Mouse (Mus musculus) hindbrain, embryonic 14.5 days (tissue): Measurements from ENCODE around the gene Dpysl4. TPM values are rescaled to one million over a fixed set of nuclear protein-coding genes. Genes with fewer than 3 reads are reported as not detected.

Source experiments
- ATAC-seq: fragments of 200-750 bp; cut with Nextera tagmentation; 2 replicates; pipeline ENCODE4 v1.8.0; 2017; ENCODE audit warnings: moderate number of reproducible peaks, mild to moderate bottlenecking, moderate TSS enrichment, moderate library complexity; ENCODE audit not compliant: low FRiP score
- DNase-seq: peaks from one replicate; pipeline ENCODE4 v3.0.0-alpha.2; 2015; ENCODE audit warnings: low spot score
- H3K27ac ChIP-seq: fragments of 300-500 bp; sonication (generic); 2 replicates; pipeline ENCODE4 v1.5.1; 2014; ENCODE audit warnings: mild to moderate bottlenecking, moderate library complexity
- H3K27me3 ChIP-seq: fragments of 300-500 bp; sonication (generic); 2 replicates; pipeline ENCODE4 v1.6.1; 2014; ENCODE audit warnings: mild to moderate bottlenecking, low read length, mixed read lengths; ENCODE audit not compliant: control insufficient read depth, insufficient read depth
- H3K36me3 ChIP-seq: fragments of 300-500 bp; sonication (generic); replicated peaks from 2 replicates; pipeline ENCODE4 v1.6.1; 2014; ENCODE audit not compliant: control insufficient read depth, insufficient read depth
- H3K4me1 ChIP-seq: fragments of 300-500 bp; sonication (generic); replicated peaks from 2 replicates; pipeline ENCODE4 v1.6.1; 2014; ENCODE audit warnings: antibody characterized with exemption, low read length, mixed read lengths; ENCODE audit not compliant: control insufficient read depth, insufficient read depth
- H3K4me2 ChIP-seq: fragments of 300-500 bp; sonication (generic); replicated peaks from 2 replicates; pipeline ENCODE4 v1.6.1; 2014; ENCODE audit warnings: mild to moderate bottlenecking, moderate library complexity
- H3K4me3 ChIP-seq: fragments of 300-500 bp; sonication (generic); replicated peaks from 2 replicates; pipeline ENCODE4 v1.5.1; 2014; ENCODE audit warnings: mild to moderate bottlenecking, low read length
- H3K9ac ChIP-seq: fragments of 300-500 bp; sonication (generic); 2 replicates; pipeline ENCODE4 v1.6.1; 2014
- H3K9me3 ChIP-seq: fragments of 300-500 bp; sonication (generic); 2 replicates; pipeline ENCODE4 v1.6.1; 2016; ENCODE audit warnings: low read length; ENCODE audit not compliant: control insufficient read depth
- WGBS: fragments of 180-500 bp; shearing (Covaris S2); extraction: QIAGEN DNeasy Blood & Tissue Kit; methylation state at CpG from one replicate; pipeline ENCODE4 v1.1.7; 2014; 5-methylcytosine and 5-hydroxymethylcytosine counted together
- polyA plus RNA-seq: library from polyadenylated mRNA; unstranded; fragments of >200 nt; fragmentation: Nextera tagmentation; extraction: Ambion mirVana; gene quantifications from 2 replicates; pipeline ENCODE4 v1.2.1, GENCODE M21; 2014

The Dpysl4 gene
- polyA plus RNA-seq, 1 experiment from 2014 or later: 216 TPM

- ATAC-seq: no peak
- Histone ChIP-seq H3K4me1 (peaks cover 15% of the 10 kb centered on the region), H3K4me2 (no peak overlapping the region), H3K27ac (no peak overlapping the region), H3K36me3 (no peaks in the 10 kb centered on the region), H3K27me3 (no peaks in the 10 kb centered on the region), H3K9me3 (no peaks in the 10 kb centered on the region), H3K9ac (no peak overlapping the region), H3K4me3 (no peak overlapping the region)
- no peak for DNase-seq
- WGBS: 37% methylated on average over 5 of the region's 5 CpGs
Measured at GRCm38 (mm10) chr7:139081158-139081557, 4.6 kb upstream of the Dpysl4 start.

DNA sequence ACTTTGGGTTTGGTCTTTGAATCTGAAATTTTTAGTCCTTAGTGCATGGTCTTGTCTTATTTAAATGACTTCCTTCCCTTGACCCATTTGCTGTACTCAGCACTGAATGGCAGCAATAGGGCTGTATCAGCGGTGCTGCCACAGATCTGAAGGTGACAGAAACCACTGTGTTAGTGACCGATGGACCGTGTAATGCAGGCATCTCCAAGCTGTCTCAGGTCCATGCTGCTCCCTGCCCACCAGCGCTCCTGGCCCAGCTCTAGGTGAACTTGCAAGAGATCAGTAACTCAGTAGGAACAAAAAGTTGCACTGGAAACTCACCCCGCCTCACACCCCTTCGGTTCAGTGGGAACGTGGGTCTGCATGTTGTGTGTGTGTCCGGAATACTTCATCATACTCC is 3.5 kb upstream of the Dpysl4 start:
- H3K27me3 ChIP-seq: no peaks in the 10 kb centered on the region
- WGBS: 57% methylated on average over 8 of the region's 8 CpGs
- no peaks in the 10 kb centered on the region for H3K36me3 ChIP-seq
- no peak overlapping the region for H3K27ac ChIP-seq
- H3K4me1 ChIP-seq: peaks cover 12% of the 10 kb centered on the region
- H3K9ac ChIP-seq: no peak overlapping the region
- no peaks in the 10 kb centered on the region for H3K9me3 ChIP-seq
- ATAC-seq (no peak), DNase-seq (no peak)
- no peak overlapping the region for H3K4me2 ChIP-seq
- H3K4me3 ChIP-seq: no peak overlapping the region

DNA sequence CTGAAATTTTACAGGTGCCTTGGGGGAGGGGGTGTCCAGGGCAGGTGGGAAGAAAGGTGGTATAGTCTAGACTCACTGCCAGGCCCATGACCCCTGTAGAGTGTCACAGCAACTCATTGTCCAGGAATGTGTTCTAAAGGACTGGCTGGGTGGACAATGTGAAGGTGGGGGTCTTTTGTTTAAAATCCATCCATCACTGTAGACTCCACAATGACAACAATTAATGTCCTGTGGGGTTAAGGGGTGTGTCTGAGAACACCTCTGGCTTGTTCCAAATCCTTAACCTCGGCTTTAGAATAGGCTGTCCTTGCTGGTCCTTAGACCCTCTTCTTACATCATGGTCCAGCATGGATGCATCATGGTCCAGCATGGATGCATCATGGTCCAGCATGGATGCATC is 1.5 kb upstream of the Dpysl4 start:
- no peaks in the 10 kb centered on the region; the same call in 1 of the 2 replicates for H3K36me3 ChIP-seq
- H3K27ac ChIP-seq: no peak overlapping the region
- H3K4me1 ChIP-seq: peaks cover 28% of the 10 kb centered on the region
- ATAC-seq (no peak), DNase-seq (no peak)
- H3K4me3 ChIP-seq: no peak overlapping the region
- H3K4me2 ChIP-seq: no peak overlapping the region
- no peak overlapping the region for H3K9ac ChIP-seq
- H3K9me3 ChIP-seq: no peaks in the 10 kb centered on the region
- no peaks in the 10 kb centered on the region for H3K27me3 ChIP-seq
- WGBS: 32% methylated on average over 1 of the region's 1 CpGs

GRCm38 (mm10) chr7:139086195-139087158 is 676 bp downstream of the Dpysl4 start:
- ATAC-seq: peak; percentile 5; the same call in 1 of the 2 replicates
- Histone ChIP-seq H3K9ac (peak overlapping the region; percentile 99), H3K4me3 (peak overlapping the region; percentile 87), H3K27ac (peak overlapping the region; percentile 85), H3K27me3 (no peaks in the 10 kb centered on the region), H3K9me3 (no peaks in the 10 kb centered on the region), H3K4me1 (peaks cover 37% of the 10 kb centered on the region), H3K36me3 (peaks cover 21% of the 10 kb centered on the region), H3K4me2 (peak overlapping the region; percentile 64)
- DNase-seq: no peak
- 1% methylated on average over 61 of the region's 61 CpGs for WGBS

DNA sequence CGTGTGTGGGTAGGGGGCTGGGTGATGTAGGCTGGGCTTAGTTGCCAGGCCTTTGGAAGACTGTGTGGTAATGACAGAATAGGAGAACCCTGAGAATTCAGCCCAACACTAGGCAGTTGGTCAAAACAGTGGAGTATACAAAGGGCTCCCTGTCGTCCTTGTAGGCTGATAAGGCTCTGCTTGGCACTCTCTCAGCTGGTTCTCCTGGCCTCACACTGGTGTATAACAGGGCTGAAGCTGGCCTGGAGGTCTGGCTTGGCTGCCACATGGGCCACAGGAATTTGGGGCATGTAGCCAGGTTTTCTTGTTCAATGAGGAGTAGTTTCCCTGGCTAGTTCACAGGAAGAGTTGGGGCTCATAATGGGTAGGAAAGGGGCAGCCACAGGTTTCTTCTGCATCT is 2.0 kb downstream of the Dpysl4 start:
- Histone ChIP-seq H3K36me3 (peaks cover 34% of the 10 kb centered on the region), H3K9me3 (no peaks in the 10 kb centered on the region), H3K4me1 (peaks cover 37% of the 10 kb centered on the region), H3K4me3 (peak overlapping the region; percentile 87), H3K4me2 (peak overlapping the region; percentile 64), H3K27me3 (no peaks in the 10 kb centered on the region), H3K27ac (peak overlapping the region; percentile 40; the same call in 1 of the 2 replicates), H3K9ac (peak overlapping the region; percentile 99)
- DNase-seq (no peak), ATAC-seq (no peak)
- WGBS: 61% methylated on average over 2 of the region's 2 CpGs

GRCm38 (mm10) chr7:139089892-139090874 is 4.4 kb downstream of the Dpysl4 start:
- 63% methylated on average over 12 of the region's 12 CpGs for WGBS
- Histone ChIP-seq H3K4me1 (peaks cover 37% of the 10 kb centered on the region), H3K4me3 (no peak overlapping the region), H3K27me3 (no peaks in the 10 kb centered on the region), H3K9ac (no peak overlapping the region), H3K4me2 (no peak overlapping the region), H3K9me3 (no peaks in the 10 kb centered on the region), H3K27ac (no peak overlapping the region), H3K36me3 (peaks cover 58% of the 10 kb centered on the region)
- DNase-seq: no peak
- no peak for ATAC-seq

DNA sequence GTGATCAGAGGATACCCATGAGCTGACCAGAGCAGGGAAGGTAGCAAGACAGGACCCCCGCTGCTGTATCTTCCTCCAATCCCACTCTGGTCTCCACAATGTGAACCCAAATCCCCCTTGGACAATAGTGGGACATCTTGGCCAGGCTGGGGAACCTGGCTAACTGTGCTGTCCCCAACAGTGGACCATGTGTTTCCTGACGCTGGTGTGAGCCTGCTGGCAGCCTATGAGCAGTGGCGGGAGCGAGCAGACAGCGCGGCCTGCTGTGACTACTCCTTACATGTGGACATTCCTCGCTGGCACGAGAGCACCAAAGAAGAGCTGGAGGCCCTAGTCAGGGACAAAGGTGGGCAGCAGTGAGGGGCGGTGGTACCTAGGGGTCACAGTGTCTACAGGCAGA is 5.9 kb downstream of the Dpysl4 start:
- no peak overlapping the region for H3K9ac ChIP-seq
- DNase-seq: no peak
- no peak overlapping the region for H3K4me2 ChIP-seq
- no peak for ATAC-seq
- peaks cover 73% of the 10 kb centered on the region for H3K36me3 ChIP-seq
- peaks cover 33% of the 10 kb centered on the region for H3K4me1 ChIP-seq
- no peak overlapping the region for H3K27ac ChIP-seq
- no peak overlapping the region for H3K4me3 ChIP-seq
- WGBS: 90% methylated on average over 9 of the region's 9 CpGs
- no peaks in the 10 kb centered on the region for H3K27me3 ChIP-seq
- no peaks in the 10 kb centered on the region for H3K9me3 ChIP-seq

GRCm38 (mm10) chr7:139092676-139093075 is 6.9 kb downstream of the Dpysl4 start:
- Histone ChIP-seq H3K9me3 (no peaks in the 10 kb centered on the region), H3K27ac (no peak overlapping the region), H3K4me3 (no peak overlapping the region), H3K36me3 (peaks cover 80% of the 10 kb centered on the region), H3K4me1 (peaks cover 25% of the 10 kb centered on the region), H3K27me3 (no peaks in the 10 kb centered on the region), H3K4me2 (no peak overlapping the region), H3K9ac (no peak overlapping the region)
- WGBS: 97% methylated on average over 5 of the region's 5 CpGs
- ATAC-seq (no peak), DNase-seq (no peak)

DNA sequence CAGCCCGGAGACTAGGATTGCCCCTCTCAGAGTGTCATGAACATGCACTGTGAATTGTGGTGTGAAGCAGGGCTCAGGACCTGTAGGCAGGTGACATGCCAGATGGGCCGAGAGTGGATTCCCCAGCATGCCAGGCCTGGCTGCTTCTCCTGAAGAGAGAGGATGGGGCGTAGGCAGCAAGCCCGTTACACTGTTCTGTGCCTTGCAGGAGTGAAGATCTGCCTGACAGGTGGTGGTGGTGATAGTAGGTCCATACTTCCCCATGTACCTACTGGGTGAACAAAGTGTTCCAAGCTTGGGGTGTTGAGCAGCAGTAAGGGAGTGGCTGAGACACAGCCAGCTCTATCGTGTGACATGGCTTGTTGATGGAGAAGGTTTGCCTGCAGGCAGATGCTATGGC is 7.3 kb downstream of the Dpysl4 start:
- Histone ChIP-seq H3K9me3 (no peaks in the 10 kb centered on the region), H3K4me2 (no peak overlapping the region), H3K4me1 (peaks cover 21% of the 10 kb centered on the region), H3K27ac (no peak overlapping the region), H3K4me3 (no peak overlapping the region), H3K27me3 (no peaks in the 10 kb centered on the region), H3K36me3 (peaks cover 85% of the 10 kb centered on the region), H3K9ac (no peak overlapping the region)
- WGBS: 88% methylated on average over 5 of the region's 5 CpGs
- DNase-seq (no peak), ATAC-seq (no peak)
